Mouse (Mus musculus): ENCODE measurements at regions not wholly inside any gene's neighbourhood (a gene's known extent, or its start where the extent isn't known, plus 50 kb on each side); places are given as distances from the start of the nearest gene placed in this dataset.

DNA sequence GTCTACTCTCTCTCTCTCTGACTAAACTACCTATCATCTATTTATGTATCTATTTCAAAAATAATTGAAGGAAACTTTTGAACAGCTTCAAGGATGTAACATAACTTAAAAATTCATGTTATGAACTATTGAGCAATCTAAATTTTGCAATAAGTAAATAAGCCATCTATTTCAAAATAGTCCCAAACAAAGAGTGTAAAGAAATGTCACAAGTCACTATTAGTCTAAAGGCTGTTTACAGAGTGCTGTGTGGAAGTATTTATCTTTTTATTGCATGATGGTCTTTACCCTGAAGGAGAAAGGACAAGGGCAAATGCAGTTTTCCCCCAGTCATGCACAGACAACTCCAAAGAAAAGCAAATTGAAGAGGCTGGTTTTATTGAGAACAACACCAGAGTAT is 496.0 kb downstream of the Olfm4 start:
- no peak for DNase-seq (ENCODE audit: low read depth, low spot score)

DNA sequence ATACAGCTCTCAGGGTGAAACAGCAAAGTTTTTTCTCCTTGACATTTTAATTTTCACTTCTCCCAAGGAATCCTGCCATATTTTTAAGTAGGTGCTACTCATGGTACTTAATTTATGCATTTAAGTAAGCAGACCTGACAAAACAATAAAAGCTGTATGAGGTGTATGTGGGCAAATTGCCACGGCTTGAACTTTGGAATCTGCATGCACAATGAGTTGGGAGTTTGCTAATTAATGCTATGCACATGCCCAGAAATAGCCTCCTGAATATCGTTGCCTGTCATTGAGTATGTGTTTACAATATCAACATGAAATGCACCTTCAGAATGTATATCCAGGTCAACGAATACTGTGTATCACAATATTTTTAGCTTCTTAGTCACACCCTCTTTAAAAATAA is 498.9 kb downstream of the Olfm4 start:
- no peak for DNase-seq (ENCODE audit: low read depth, low spot score)

DNA sequence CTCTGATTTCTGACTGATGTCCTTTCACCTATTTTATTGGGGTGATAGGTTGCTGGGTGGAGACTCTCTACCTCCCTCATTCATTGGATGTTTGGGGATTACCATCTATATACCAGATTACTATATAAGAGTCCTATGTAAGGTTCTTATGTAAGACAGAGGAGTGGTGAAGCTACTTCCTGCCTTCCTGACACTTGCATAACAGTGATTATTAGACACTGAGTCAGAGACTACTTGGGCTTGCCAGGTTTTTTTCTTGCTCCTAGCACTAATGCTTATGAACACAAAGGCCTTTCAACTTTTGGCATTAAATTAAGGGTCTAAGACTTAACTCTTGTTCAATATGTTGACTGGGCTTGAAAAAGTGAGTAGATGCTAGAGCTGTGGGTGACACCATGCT is 500.4 kb downstream of the Olfm4 start:
- DNase-seq (ENCODE audit: low read depth, low spot score), result no peak

DNA sequence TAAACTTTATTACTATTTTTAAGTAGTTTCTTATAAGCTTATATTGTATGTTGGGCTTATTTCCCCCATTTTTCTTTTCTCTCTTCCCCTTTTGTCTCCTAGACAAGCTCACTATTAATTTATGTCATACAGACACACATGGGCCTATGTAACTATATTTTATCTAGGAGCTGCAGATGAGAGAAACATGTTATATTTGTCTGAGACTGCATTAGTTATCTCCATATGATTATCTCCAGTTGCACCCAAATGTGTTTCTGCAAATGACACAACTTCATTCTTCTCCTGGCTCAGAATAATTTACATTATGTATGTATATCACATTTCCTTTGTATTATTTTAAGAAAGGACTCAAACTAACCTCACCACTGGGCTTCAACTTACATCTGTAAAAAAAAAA is 501.3 kb downstream of the Olfm4 start:
- DNase-seq (ENCODE audit: low read depth, low spot score), result no peak

DNA sequence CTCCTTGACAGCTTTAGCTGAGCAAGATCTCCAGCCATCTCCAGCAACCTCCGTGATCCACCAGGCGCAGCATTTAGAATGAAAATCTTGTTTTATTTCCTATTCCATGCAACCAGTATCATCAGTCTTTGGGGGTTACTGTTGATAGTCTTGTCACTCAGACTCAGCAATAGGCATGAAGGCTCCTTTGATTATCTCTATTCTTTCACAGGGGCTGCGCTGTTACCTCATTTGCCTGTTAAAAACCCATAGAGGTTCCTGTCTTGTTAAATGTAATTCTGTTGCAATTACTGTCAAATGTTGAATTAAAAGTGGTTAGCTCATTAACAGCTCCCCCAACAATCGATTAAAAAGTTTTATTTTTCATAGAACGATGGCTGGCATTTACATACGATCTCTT is 502.7 kb downstream of the Olfm4 start:
- no peak for DNase-seq (ENCODE audit: low read depth, low spot score)

DNA sequence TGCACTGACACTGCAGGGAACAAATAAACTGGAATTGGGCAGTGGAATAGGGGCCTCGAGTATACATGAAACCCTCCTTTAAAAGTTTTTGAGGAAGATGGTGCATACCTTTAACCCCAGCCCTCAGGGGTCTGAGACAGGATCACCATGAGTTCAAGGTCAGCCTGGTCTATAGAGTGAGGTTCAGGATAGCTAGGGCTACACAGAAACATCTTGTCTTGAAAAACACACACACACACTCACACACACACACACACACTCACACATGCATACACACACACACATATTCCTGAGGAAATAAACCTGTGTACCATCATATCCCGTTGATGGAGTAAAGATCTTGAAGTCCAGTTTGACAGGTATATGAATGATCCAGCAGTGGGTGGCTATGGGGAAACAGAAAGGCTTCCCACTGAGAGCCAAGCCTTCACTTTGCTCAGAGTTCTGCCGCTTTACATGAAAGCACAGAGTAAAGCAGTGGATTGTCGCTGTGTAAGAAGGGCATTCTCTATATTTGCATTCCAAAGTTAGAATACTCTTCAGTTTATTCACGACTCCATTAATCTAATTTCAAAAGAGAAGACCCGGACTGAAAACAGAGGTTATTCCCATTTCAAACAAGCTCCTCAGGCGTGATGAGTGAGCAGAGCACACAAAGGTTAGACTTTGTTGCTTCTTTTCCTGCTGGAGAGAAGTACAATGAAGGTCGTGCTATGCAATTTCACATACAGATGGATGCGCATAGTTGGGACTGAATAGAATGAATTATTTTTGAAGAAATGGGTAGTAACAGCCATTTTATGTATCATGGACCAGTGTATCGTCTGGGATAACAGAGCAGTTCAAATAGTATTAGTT is 508.4 kb downstream of the Olfm4 start:
- no peak for DNase-seq (ENCODE audit: low read depth, low spot score)

DNA sequence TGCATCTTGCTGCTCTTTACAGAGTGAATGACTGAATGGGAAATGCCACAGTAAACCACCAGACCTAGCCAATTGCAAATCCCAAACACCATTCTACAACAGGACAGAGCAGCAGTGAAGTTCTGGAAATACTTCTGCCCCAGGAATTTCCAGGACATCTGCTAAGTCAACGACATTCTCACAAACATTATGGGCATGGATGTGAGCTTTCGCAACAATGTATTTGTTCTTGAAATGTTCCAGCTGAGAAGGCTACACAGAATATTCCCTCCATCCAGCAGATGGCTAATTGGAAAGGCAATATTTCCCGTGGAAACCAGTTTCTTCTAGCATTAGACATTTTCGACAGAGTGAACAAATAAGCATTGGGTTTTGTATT is 509.0 kb downstream of the Olfm4 start:
- no peak for DNase-seq (ENCODE audit: low read depth, low spot score)

DNA sequence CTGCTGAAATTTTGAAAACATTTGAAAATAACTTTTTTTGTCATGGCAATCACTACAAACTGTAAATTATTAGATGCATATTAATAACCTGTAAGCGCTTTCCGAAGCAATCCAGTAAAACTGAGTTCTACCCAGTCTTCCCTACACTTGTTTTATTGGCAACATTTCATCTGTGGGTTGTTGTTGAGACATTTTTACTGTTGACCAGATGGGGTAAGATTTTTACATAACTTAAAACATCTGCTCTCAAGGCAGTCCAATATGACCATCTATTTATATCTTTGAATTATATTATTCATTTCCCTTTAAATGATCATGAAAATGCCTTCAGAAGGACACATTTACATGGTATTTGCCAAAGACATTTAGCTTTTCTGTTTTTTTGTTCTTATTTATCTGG is 520.5 kb downstream of the Olfm4 start:
- no peak for DNase-seq (ENCODE audit: low read depth, low spot score)

DNA sequence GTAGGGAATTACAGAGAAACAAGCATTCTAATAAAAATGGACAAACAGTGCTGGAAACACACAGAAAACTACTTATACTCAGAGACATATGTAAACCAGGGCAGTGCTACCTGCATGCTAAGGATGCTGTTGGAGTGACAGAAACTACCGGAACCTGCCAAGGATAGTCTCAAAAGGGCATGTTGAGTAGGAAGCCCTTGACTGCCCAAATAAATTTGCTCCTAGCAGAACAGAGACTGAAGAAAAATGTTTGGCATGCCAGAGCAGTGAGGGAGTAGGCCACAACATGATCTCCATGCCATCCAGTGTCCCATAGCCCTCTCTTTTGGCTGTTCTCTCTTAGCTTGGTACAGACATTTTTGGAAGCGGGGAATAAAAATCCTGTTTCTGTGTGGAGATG is 532.7 kb downstream of the Olfm4 start:
- DNase-seq (ENCODE audit: low read depth, low spot score), result no peak

DNA sequence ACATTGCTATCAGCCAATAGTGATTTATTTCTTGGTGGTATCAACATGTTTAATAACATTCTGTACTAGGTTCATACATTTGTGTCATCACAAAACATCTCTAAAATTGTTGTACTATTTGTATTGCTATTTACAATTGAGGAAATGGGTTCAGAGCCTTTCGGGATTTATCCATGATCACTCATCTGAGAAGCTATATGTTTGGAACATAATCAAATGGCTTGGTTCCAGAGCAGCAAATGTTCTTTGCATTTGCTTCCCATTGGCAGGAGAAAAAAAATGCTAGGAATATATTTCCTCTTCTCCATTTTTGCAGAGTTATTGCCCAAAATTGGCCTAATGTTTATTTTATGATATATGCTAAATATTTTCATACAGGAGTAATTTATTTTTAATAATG is 537.3 kb downstream of the Olfm4 start:
- DNase-seq (ENCODE audit: low read depth, low spot score), result no peak

DNA sequence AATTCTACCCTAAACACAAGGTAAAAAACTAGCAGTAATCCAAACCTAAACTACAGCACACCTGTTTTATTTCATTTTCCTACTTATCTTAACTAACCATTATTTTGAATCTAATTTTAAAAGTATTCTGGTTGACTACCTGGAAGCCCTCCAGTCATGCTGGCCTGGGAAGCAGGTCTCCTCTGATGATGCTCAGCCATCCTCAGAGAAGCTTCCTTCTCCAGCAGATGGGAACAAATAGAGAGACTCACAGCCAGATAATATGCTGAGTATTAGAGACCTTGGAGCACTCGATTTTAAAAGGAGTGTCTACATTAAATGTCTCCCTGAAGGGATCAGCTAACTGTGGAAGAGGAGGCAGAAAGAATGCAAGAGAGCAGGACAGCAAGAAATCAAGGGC is 537.8 kb downstream of the Olfm4 start:
- no peak for DNase-seq (ENCODE audit: low read depth, low spot score)

DNA sequence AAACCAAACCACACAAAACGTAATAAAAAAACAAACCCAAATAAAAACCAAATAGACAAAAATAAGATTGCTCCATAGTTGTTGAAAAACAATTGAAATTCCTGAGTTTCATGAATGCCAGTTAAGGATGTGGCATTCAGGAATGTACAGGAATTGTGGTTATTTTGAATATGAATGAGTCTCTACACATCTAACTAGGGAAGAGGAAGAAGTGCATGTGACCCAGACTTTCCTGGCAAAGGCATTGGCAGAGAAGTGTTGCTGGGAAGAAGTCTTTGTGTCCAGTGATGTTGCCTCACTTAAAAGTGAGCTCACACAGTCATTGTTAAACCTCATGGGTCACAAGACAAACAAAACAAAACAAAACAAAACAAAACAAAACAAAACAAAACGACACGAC is 538.7 kb downstream of the Olfm4 start:
- no peak for DNase-seq (ENCODE audit: low read depth, low spot score)

DNA sequence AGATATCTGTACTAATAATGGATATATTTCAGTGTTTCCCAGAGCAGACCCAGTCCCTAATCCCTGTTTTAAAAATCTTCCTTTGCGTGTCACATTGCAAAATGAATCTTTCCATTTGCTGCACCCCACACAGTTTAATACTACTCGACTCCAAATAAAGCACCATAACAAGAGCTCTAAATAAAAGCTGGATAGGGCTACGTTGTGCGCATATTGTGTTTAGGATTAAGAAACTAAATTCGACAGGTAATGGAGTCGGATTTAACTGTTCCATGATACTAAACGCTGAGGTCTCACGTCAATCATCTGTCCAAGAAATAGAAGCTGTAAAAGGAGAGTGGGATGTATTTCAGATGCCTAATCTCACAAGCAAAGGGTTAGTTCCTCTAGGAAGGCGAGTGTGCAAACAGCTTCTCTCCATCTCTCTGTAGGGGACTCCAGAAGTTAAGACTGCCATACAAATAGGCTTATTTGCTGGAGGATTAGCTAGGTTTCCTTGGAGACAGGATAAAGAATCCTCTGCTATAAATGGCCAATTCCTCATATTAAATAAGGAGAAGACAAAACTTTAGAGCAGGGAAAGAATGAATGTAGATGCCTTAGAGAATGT is 544.6 kb downstream of the Olfm4 start:
- no peak for DNase-seq (ENCODE audit: low read depth, low spot score)

DNA sequence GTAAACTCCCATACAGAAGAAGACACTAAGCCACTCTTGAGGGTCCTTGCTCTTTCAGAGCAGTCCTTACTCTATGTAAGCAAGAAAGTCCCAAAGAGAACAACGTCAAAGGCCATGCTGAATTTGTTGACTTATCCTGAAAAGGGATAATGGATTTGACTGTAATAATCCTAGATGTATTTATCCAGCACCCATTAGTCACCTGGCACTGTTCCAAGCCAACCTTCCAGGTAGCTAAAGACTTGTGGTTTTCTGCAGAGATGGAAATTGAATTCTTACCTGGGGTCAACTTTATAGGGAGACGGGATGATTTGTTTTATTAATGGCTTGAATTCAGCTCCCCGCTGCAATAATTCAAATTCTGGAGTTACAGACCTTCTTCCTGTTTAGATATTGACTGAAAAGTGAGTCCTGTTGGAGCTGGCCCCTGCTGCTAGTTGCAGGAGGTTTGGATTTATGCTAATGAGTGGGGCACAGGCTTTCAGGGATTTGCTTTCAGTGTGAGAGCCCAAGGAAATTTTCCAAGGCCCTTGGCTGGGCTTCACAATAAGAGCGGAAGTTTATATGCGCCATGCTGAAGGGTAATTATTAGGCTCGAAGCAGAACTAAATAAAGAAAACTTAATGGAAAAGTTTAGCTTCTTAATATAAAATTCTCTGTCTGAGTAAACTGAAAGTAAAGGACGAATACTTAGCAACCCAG is 552.3 kb downstream of the Olfm4 start:
- DNase-seq (ENCODE audit: low read depth, low spot score), result no peak

DNA sequence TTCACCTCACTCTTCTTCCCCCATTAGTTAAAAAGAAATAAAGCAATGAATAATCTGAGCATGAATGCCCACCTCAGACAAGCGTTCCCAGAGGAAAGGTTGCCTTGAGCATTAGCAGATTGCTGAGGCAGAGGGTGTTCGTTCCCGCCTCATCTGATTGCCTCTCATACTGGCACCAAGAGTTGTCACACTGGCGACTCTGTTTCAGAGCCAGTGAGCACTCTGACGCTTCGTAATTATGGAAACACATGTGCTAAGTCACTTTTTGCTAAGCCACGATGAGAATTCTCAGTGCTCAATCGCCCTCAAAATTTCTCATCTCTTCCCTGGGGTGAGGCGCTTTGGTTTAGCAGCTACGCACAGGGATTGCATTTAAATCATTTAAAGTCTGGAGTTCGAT is 576.1 kb downstream of the Olfm4 start:
- DNase-seq (ENCODE audit: low read depth, low spot score), result no peak

Measured in embryo, embryonic 11.5 days (tissue).